Mouse (Mus musculus): ENCODE measurements around the gene Trmt10c. TPM values are rescaled to one million over a fixed set of nuclear protein-coding genes. Genes with fewer than 3 reads are reported as not detected.
A peak's percentile ranks its signal among the peaks of the same experiment; 100 is the strongest.
"Not testable (repeated sequence)": the region's sequence is repeated elsewhere in the genome, so short reads cannot be mapped to it uniquely, and the experiment has no call there.

The Trmt10c gene
- total and polyA plus RNA-seq, 2 experiments from 2014 or later = 7.8 to 15.0 TPM

- WGBS = 79% methylated on average over 5 of the region's 5 CpGs
- no peak overlapping the region for H3K4me3 ChIP-seq (ENCODE audit: low read length)
- DNase-seq (ENCODE audit: low spot score) = no peak
- H3K9me3 ChIP-seq (ENCODE audit: low read length) = no peaks in the 10 kb centered on the region
- H3K4me2 ChIP-seq (ENCODE audit: low read depth, low read length) = no peak overlapping the region
- ATAC-seq = no peak
- TF ChIP-seq CTCF (IDR thresholded peaks at IDR 0.05; ENCODE audit: low read depth) = no peak
- no peaks in the 10 kb centered on the region for H3K27me3 ChIP-seq (ENCODE audit: insufficient read depth, low read length)
- H3K4me1 ChIP-seq (ENCODE audit: insufficient read depth, low read length) = no peaks in the 10 kb centered on the region
- H3K36me3 ChIP-seq (ENCODE audit: insufficient read depth, low read length) = no peaks in the 10 kb centered on the region
- H3K27ac ChIP-seq = peak overlapping the region; percentile 96; the same call in 1 of the 2 replicates
- H3K9ac ChIP-seq (replicated peaks; ENCODE audit: low read length) = no peak overlapping the region
Measured at GRCm38 (mm10) chr16:56074565-56074964, 36.9 kb upstream of the Trmt10c start.

GRCm38 (mm10) chr16:56074122-56074521 is 36.5 kb upstream of the Trmt10c start:
- no peak for TF ChIP-seq CTCF (IDR thresholded peaks at IDR 0.05; ENCODE audit: low read depth)
- 90% methylated on average over 1 of the region's 1 CpGs for WGBS
- Histone ChIP-seq H3K9me3 (ENCODE audit: low read length) (no peaks in the 10 kb centered on the region), H3K4me3 (ENCODE audit: low read length) (no peak overlapping the region), H3K27ac (no peak overlapping the region), H3K27me3 (ENCODE audit: insufficient read depth, low read length) (no peaks in the 10 kb centered on the region), H3K4me2 (ENCODE audit: low read depth, low read length) (no peak overlapping the region), H3K36me3 (ENCODE audit: insufficient read depth, low read length) (no peaks in the 10 kb centered on the region), H3K9ac (replicated peaks; ENCODE audit: low read length) (no peak overlapping the region), H3K4me1 (ENCODE audit: insufficient read depth, low read length) (no peaks in the 10 kb centered on the region)
- ATAC-seq = no peak
- DNase-seq (ENCODE audit: low spot score) = no peak

- H3K4me3 ChIP-seq (ENCODE audit: low read length); H3K36me3 ChIP-seq (ENCODE audit: insufficient read depth, low read length); ATAC-seq; H3K27ac ChIP-seq; H3K27me3 ChIP-seq (ENCODE audit: insufficient read depth, low read length); H3K4me2 ChIP-seq (ENCODE audit: low read depth, low read length); DNase-seq (ENCODE audit: low spot score); H3K9ac ChIP-seq (replicated peaks; ENCODE audit: low read length); H3K4me1 ChIP-seq (ENCODE audit: insufficient read depth, low read length); H3K9me3 ChIP-seq (ENCODE audit: low read length): not testable (repeated sequence)
- WGBS = 88% methylated on average over 6 of the region's 6 CpGs
Measured at GRCm38 (mm10) chr16:56073150-56073549, 35.5 kb upstream of the Trmt10c start.

- WGBS = 79% methylated on average over 6 of the region's 6 CpGs
- DNase-seq (ENCODE audit: low spot score) (no peak), ATAC-seq (no peak)
Measured at GRCm38 (mm10) chr16:56072533-56072932, 34.9 kb upstream of the Trmt10c start.

GRCm38 (mm10) chr16:56071317-56072232 is 34.0 kb upstream of the Trmt10c start:
- 49% methylated on average over 5 of the region's 5 CpGs for WGBS
- Histone ChIP-seq H3K4me1 (ENCODE audit: insufficient read depth, low read length) (no peaks in the 10 kb centered on the region), H3K9me3 (ENCODE audit: low read length) (no peaks in the 10 kb centered on the region), H3K4me2 (ENCODE audit: low read depth, low read length) (no peak overlapping the region), H3K27ac (no peak overlapping the region), H3K36me3 (ENCODE audit: insufficient read depth, low read length) (no peaks in the 10 kb centered on the region), H3K27me3 (ENCODE audit: insufficient read depth, low read length) (no peaks in the 10 kb centered on the region), H3K4me3 (ENCODE audit: low read length) (no peak overlapping the region), H3K9ac (replicated peaks; ENCODE audit: low read length) (no peak overlapping the region)
- ATAC-seq = no peak
- TF ChIP-seq CTCF (IDR thresholded peaks at IDR 0.05; ENCODE audit: low read depth) = no peak
- no peak for DNase-seq (ENCODE audit: low spot score)

More at GRCm38 (mm10) chr16:56072533-56072932, 34.9 kb upstream of the Trmt10c start:
- Histone ChIP-seq H3K9me3 (ENCODE audit: low read length) (no peaks in the 10 kb centered on the region), H3K27me3 (ENCODE audit: insufficient read depth, low read length) (no peaks in the 10 kb centered on the region), H3K36me3 (ENCODE audit: insufficient read depth, low read length) (no peaks in the 10 kb centered on the region), H3K9ac (replicated peaks; ENCODE audit: low read length) (no peak overlapping the region), H3K4me3 (ENCODE audit: low read length) (no peak overlapping the region), H3K27ac (no peak overlapping the region), H3K4me2 (ENCODE audit: low read depth, low read length) (no peak overlapping the region), H3K4me1 (ENCODE audit: insufficient read depth, low read length) (no peaks in the 10 kb centered on the region)
- TF ChIP-seq CTCF (IDR thresholded peaks at IDR 0.05; ENCODE audit: low read depth) = no peak

- TF ChIP-seq CTCF (IDR thresholded peaks at IDR 0.05; ENCODE audit: low read depth) = no peak
- no peaks in the 10 kb centered on the region for H3K4me1 ChIP-seq (ENCODE audit: insufficient read depth, low read length)
- no peaks in the 10 kb centered on the region for H3K27me3 ChIP-seq (ENCODE audit: insufficient read depth, low read length)
- WGBS = 92% methylated on average over 6 of the region's 6 CpGs
- ATAC-seq (no peak), DNase-seq (ENCODE audit: low spot score) (no peak)
- no peak overlapping the region for H3K4me2 ChIP-seq (ENCODE audit: low read depth, low read length)
- H3K27ac ChIP-seq = no peak overlapping the region
- no peak overlapping the region for H3K4me3 ChIP-seq (ENCODE audit: low read length)
- no peaks in the 10 kb centered on the region for H3K36me3 ChIP-seq (ENCODE audit: insufficient read depth, low read length)
- no peaks in the 10 kb centered on the region for H3K9me3 ChIP-seq (ENCODE audit: low read length)
- no peak overlapping the region for H3K9ac ChIP-seq (replicated peaks; ENCODE audit: low read length)
Measured at GRCm38 (mm10) chr16:56068523-56069070, 31.0 kb upstream of the Trmt10c start.

- Histone ChIP-seq H3K36me3 (ENCODE audit: insufficient read depth, low read length) (no peaks in the 10 kb centered on the region), H3K27me3 (ENCODE audit: insufficient read depth, low read length) (no peaks in the 10 kb centered on the region), H3K9ac (replicated peaks; ENCODE audit: low read length) (no peak overlapping the region), H3K9me3 (ENCODE audit: low read length) (no peaks in the 10 kb centered on the region), H3K4me2 (ENCODE audit: low read depth, low read length) (no peak overlapping the region), H3K4me1 (ENCODE audit: insufficient read depth, low read length) (no peaks in the 10 kb centered on the region), H3K4me3 (ENCODE audit: low read length) (no peak overlapping the region), H3K27ac (no peak overlapping the region)
- ATAC-seq (no peak), DNase-seq (ENCODE audit: low spot score) (no peak)
- 44% methylated on average over 8 of the region's 8 CpGs for WGBS
- no peak for TF ChIP-seq CTCF (IDR thresholded peaks at IDR 0.05; ENCODE audit: low read depth)
Measured at GRCm38 (mm10) chr16:56066113-56066512, 28.5 kb upstream of the Trmt10c start.

All from hindbrain, postnatal 0 days (tissue).